Mouse (Mus musculus): ENCODE measurements around the gene Gadl1.
A peak's percentile ranks its signal among the peaks of the same experiment; 100 is the strongest.

Gene Gadl1

GRCm38 (mm10) chr9:115909155-115909554 is at the start of gene Gadl1:
Gene Gadl1 (plus strand): TSS chr9:115909455.
- no peak for DNase-seq

GRCm38 (mm10) chr9:115862802-115863201 is 46.5 kb upstream of the Gadl1 start:
- no peak for DNase-seq

- peak in 1 of 2 experiments; percentile 41 for DNase-seq
Observed at GRCm38 (mm10) chr9:115863326-115863725, 45.9 kb upstream of the Gadl1 start.

- DNase-seq = peak; percentile 10 to 18
Observed at GRCm38 (mm10) chr9:115867277-115867676, 42.0 kb upstream of the Gadl1 start.

GRCm38 (mm10) chr9:115870168-115870567 is 39.1 kb upstream of the Gadl1 start:
- DNase-seq = peak in 1 of 2 experiments; percentile 3

GRCm38 (mm10) chr9:115870640-115871039 is 38.6 kb upstream of the Gadl1 start:
- DNase-seq = no peak

- no peak for DNase-seq
Observed at GRCm38 (mm10) chr9:115880500-115880899, 28.8 kb upstream of the Gadl1 start.

- DNase-seq = peak; percentile 7 to 76
Observed at GRCm38 (mm10) chr9:115881137-115881536, 28.1 kb upstream of the Gadl1 start.

- DNase-seq = no peak
Observed at GRCm38 (mm10) chr9:115882627-115883200, 26.5 kb upstream of the Gadl1 start.

- DNase-seq = no peak
Observed at GRCm38 (mm10) chr9:115883413-115883812, 25.8 kb upstream of the Gadl1 start.

- DNase-seq = peak in 1 of 2 experiments; percentile 5
Observed at GRCm38 (mm10) chr9:115887571-115887970, 21.7 kb upstream of the Gadl1 start.

GRCm38 (mm10) chr9:115893131-115893530 is 16.1 kb upstream of the Gadl1 start:
- no peak for DNase-seq

- DNase-seq = peak; percentile 6 to 33
Observed at GRCm38 (mm10) chr9:115893947-115894346, 15.3 kb upstream of the Gadl1 start.

GRCm38 (mm10) chr9:115908325-115908724 is 930 bp upstream of the Gadl1 start:
- DNase-seq = no peak

- no peak for DNase-seq
Observed at GRCm38 (mm10) chr9:115914006-115914405, 4.8 kb downstream of the Gadl1 start.

- DNase-seq = peak in 1 of 2 experiments; percentile 1
Observed at GRCm38 (mm10) chr9:115915586-115916270, 6.5 kb downstream of the Gadl1 start.

GRCm38 (mm10) chr9:115919736-115920135 is 10.5 kb downstream of the Gadl1 start:
- no peak for DNase-seq

GRCm38 (mm10) chr9:115922662-115923061 is 13.4 kb downstream of the Gadl1 start:
- DNase-seq = no peak

GRCm38 (mm10) chr9:115924094-115924493 is 14.8 kb downstream of the Gadl1 start:
- no peak for DNase-seq

- no peak for DNase-seq
Observed at GRCm38 (mm10) chr9:115931803-115932202, 22.5 kb downstream of the Gadl1 start.

GRCm38 (mm10) chr9:115932741-115933140 is 23.5 kb downstream of the Gadl1 start:
- DNase-seq = no peak

- DNase-seq = no peak
Observed at GRCm38 (mm10) chr9:115933243-115933964, 24.1 kb downstream of the Gadl1 start.

GRCm38 (mm10) chr9:115934288-115934687 is 25.0 kb downstream of the Gadl1 start:
- no peak for DNase-seq

- no peak for DNase-seq
Observed at GRCm38 (mm10) chr9:115936350-115936749, 27.1 kb downstream of the Gadl1 start.

Data from kidney, postnatal 36 days (tissue).